Mouse (Mus musculus): Measurements from ENCODE around the gene Rasgrp2. TPM values are rescaled to one million over a fixed set of nuclear protein-coding genes. Genes with fewer than 3 reads are reported as not detected.

Rasgrp2 gene
- polyA plus RNA-seq, 1 experiment from 2014 or later: 217 TPM

- H3K9ac ChIP-seq (replicated peaks): no peak overlapping the region
- no peak overlapping the region for H3K4me3 ChIP-seq (replicated peaks)
- H3K27me3 ChIP-seq (replicated peaks): peaks cover 6% of the 10 kb centered on the region; the same call in 1 of the 2 replicates
- WGBS: 59% methylated on average over 7 of the region's 7 CpGs
- H3K4me1 ChIP-seq: peaks cover 89% of the 10 kb centered on the region
- no peak overlapping the region for H3K4me2 ChIP-seq
- no peaks in the 10 kb centered on the region for H3K36me3 ChIP-seq
- H3K27ac ChIP-seq (replicated peaks): no peak overlapping the region; the same call in 1 of the 2 replicates
- no peaks in the 10 kb centered on the region for H3K9me3 ChIP-seq (replicated peaks)
- no peak for ATAC-seq (ENCODE audit: low FRiP score)
These were observed 22.9 kb downstream of the Rasgrp2 start for GRCm38 (mm10) chr19:6422014-6422413.

GRCm38 (mm10) chr19:6423241-6423640 lies 24.1 kb downstream of the Rasgrp2 start:
- H3K4me1 ChIP-seq: peaks cover 89% of the 10 kb centered on the region
- no peak for ATAC-seq (ENCODE audit: low FRiP score)

DNA sequence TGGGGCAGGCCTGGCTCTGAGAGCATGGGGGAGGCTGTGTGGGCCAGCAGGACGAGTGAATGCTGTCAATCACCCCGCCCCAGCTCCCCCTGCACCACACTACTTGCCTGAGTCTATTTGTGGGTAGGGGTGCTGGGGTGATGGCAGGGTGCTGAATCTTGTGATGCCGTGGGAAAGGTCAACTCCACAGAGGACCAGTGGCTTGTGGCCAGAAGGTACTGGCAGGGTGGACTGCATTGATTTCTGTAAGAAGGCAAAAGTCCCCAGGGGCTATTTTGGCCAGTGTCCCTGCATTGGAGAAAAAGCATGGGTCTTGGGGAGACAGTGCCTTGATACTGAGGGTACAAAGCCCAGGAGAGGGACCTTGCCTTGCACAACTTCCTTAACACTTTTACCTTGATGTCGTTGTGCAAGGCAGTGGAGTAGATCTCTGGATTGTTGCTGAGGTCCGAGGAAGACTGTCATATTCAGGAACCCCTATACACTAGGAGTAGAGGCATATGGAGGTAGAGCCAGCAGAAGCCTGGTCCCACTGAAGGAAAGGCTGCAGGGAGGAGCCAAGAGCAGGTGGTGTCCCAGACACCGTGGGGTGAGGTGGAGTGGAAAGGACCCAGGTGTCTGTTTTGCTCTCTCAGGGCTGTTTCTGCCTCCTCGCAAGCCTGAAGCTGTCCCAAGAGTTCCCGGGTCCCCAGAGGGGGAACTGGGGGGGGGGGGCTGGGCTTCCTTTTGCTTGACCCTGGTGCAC lies 25.2 kb downstream of the Rasgrp2 start:
- Histone ChIP-seq H3K27ac (replicated peaks) (no peak overlapping the region), H3K36me3 (peaks cover 5% of the 10 kb centered on the region; the same call in 1 of the 2 replicates), H3K9me3 (replicated peaks) (no peaks in the 10 kb centered on the region), H3K4me1 (peaks cover 97% of the 10 kb centered on the region), H3K9ac (replicated peaks) (no peak overlapping the region), H3K4me2 (no peak overlapping the region), H3K27me3 (replicated peaks) (peaks cover 27% of the 10 kb centered on the region), H3K4me3 (replicated peaks) (no peak overlapping the region)
- no peak for ATAC-seq (ENCODE audit: low FRiP score)
- 52% methylated on average over 8 of the region's 8 CpGs for WGBS

More at GRCm38 (mm10) chr19:6423241-6423640, 24.1 kb downstream of the Rasgrp2 start:
- Histone ChIP-seq H3K27me3 (replicated peaks) (peaks cover 17% of the 10 kb centered on the region), H3K27ac (replicated peaks) (no peak overlapping the region), H3K4me3 (replicated peaks) (no peak overlapping the region), H3K9me3 (replicated peaks) (no peaks in the 10 kb centered on the region), H3K4me2 (no peak overlapping the region), H3K9ac (replicated peaks) (no peak overlapping the region), H3K36me3 (no peaks in the 10 kb centered on the region)
- 80% methylated on average over 16 of the region's 16 CpGs for WGBS

- H3K27ac ChIP-seq (replicated peaks): no peak overlapping the region
- H3K4me1 ChIP-seq: peaks cover 100% of the 10 kb centered on the region
- ATAC-seq (ENCODE audit: low FRiP score): no peak
- 0 out of 2 replicates have a peak overlapping the region, but pooled peaks have one; percentile 7 for H3K4me2 ChIP-seq
- H3K36me3 ChIP-seq: peaks cover 5% of the 10 kb centered on the region; the same call in 1 of the 2 replicates
- H3K9me3 ChIP-seq (replicated peaks): no peaks in the 10 kb centered on the region
- no peak overlapping the region for H3K9ac ChIP-seq (replicated peaks)
- H3K4me3 ChIP-seq (replicated peaks): no peak overlapping the region
- H3K27me3 ChIP-seq (replicated peaks): peaks cover 30% of the 10 kb centered on the region
- WGBS: 32% methylated on average over 5 of the region's 5 CpGs
These were observed 26.5 kb downstream of the Rasgrp2 start for GRCm38 (mm10) chr19:6425595-6425994.

DNA sequence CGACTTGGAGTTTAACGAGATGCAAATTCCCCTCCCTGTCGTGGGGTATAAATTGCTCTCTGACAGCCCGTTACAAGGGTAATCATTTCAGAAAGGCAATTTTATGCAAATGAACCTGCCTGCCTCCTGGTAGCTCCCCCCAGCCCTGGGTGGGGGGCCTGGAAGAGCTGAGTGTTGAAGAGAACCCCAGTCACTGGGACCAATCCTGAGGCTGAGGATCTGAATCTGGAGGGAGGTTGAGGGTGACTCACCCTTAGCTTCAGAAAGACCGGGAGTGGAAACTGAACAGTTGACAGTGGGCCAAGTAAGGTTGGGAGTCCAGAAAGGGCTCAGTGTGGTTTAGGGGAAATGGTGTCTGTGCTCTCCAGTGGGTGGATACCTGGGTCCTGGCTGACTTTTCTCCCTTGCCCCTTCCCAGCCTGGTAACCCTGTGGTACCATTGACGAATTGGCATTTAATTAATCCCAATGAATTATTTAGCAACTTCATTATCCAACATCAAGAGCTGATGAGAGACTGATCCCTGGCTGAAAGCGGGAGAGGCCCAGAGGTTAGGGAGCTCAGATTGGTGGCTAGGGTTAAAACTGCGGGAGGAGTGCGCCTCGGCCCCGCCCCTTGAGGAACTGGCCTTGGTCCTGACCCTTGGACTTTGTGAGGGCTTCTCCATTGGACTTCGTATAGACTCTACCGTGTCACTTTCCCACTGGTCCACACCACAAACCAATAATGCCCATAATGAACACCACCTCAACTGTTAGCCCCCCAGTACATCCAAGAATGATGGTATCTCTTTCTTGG lies 27.8 kb downstream of the Rasgrp2 start:
- Histone ChIP-seq H3K4me2 (peak overlapping the region; percentile 53), H3K27ac (replicated peaks) (peak overlapping the region; percentile 18; the same call in 1 of the 2 replicates), H3K9me3 (replicated peaks) (no peaks in the 10 kb centered on the region), H3K4me1 (peaks cover 95% of the 10 kb centered on the region), H3K27me3 (replicated peaks) (peaks cover 30% of the 10 kb centered on the region), H3K9ac (replicated peaks) (no peak overlapping the region), H3K36me3 (peaks cover 5% of the 10 kb centered on the region; the same call in 1 of the 2 replicates), H3K4me3 (replicated peaks) (no peak overlapping the region)
- WGBS: 11% methylated on average over 13 of the region's 13 CpGs
- peak; percentile 23; the same call in 1 of the 2 replicates for ATAC-seq (ENCODE audit: low FRiP score)

GRCm38 (mm10) chr19:6427653-6428434 lies 28.7 kb downstream of the Rasgrp2 start:
- WGBS: 1% methylated on average over 67 of the region's 94 CpGs
- H3K4me2 ChIP-seq: peak overlapping the region; percentile 53
- H3K4me1 ChIP-seq: peaks cover 90% of the 10 kb centered on the region
- ATAC-seq (ENCODE audit: low FRiP score): no peak; the same call in 1 of the 2 replicates
- H3K9me3 ChIP-seq (replicated peaks): no peaks in the 10 kb centered on the region
- peaks cover 30% of the 10 kb centered on the region for H3K27me3 ChIP-seq (replicated peaks)
- no peak overlapping the region for H3K27ac ChIP-seq (replicated peaks)
- peak overlapping the region; percentile 29 for H3K4me3 ChIP-seq (replicated peaks)
- H3K36me3 ChIP-seq: peaks cover 5% of the 10 kb centered on the region; the same call in 1 of the 2 replicates
- H3K9ac ChIP-seq (replicated peaks): 0 out of 2 replicates have a peak overlapping the region, but pooled peaks have one; percentile 18

GRCm38 (mm10) chr19:6428501-6429200 lies 29.5 kb downstream of the Rasgrp2 start:
- peak; percentile 30 for ATAC-seq (ENCODE audit: low FRiP score)
- 3% methylated on average over 60 of the region's 60 CpGs for WGBS

DNA sequence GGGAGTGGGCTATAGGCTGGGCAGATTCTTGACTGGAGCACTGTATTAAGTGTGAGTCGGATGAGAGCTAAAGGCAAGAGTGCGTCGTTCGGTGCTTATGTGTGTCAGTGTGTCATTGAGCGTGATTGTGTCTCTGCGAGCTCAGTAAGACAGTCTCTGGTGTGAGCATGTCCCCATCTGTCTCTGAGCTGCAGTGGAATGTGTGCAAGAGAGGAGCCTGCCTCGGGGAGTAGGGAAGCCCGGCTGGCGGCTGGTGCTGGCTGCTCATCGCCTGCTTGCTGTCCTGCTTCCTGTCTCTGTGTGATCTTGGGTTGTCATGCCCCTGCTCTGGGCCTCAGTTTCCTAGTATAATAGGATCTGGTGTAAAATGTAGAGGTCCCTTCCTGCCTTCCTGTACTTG lies 43.9 kb downstream of the Rasgrp2 start:
- Histone ChIP-seq H3K9me3 (replicated peaks) (no peaks in the 10 kb centered on the region), H3K36me3 (no peaks in the 10 kb centered on the region), H3K4me1 (peaks cover 78% of the 10 kb centered on the region), H3K4me2 (no peak overlapping the region), H3K4me3 (replicated peaks) (no peak overlapping the region), H3K27ac (replicated peaks) (peak overlapping the region; percentile 24; the same call in 1 of the 2 replicates), H3K27me3 (replicated peaks) (no peaks in the 10 kb centered on the region), H3K9ac (replicated peaks) (no peak overlapping the region)
- no peak for ATAC-seq (ENCODE audit: low FRiP score)
- WGBS: 49% methylated on average over 10 of the region's 10 CpGs

More at GRCm38 (mm10) chr19:6428501-6429200, 29.5 kb downstream of the Rasgrp2 start:
- Histone ChIP-seq H3K27me3 (replicated peaks) (peaks cover 30% of the 10 kb centered on the region), H3K36me3 (peaks cover 5% of the 10 kb centered on the region; the same call in 1 of the 2 replicates), H3K4me2 (peak overlapping the region; percentile 53), H3K4me1 (peaks cover 88% of the 10 kb centered on the region), H3K27ac (replicated peaks) (no peak overlapping the region), H3K9me3 (replicated peaks) (no peaks in the 10 kb centered on the region), H3K9ac (replicated peaks) (0 out of 2 replicates have a peak overlapping the region, but pooled peaks have one; percentile 11), H3K4me3 (replicated peaks) (peak overlapping the region; percentile 29)

- Histone ChIP-seq H3K36me3 (no peaks in the 10 kb centered on the region), H3K4me3 (replicated peaks) (0 out of 2 replicates have a peak overlapping the region, but pooled peaks have one; percentile 2), H3K27ac (replicated peaks) (peak overlapping the region; percentile 80), H3K9me3 (replicated peaks) (no peaks in the 10 kb centered on the region), H3K4me2 (peak overlapping the region; percentile 45), H3K27me3 (replicated peaks) (no peaks in the 10 kb centered on the region), H3K9ac (replicated peaks) (peak overlapping the region; percentile 21; the same call in 1 of the 2 replicates), H3K4me1 (peaks cover 77% of the 10 kb centered on the region)
- ATAC-seq (ENCODE audit: low FRiP score): peak; percentile 86
- 8% methylated on average over 10 of the region's 10 CpGs for WGBS
These were observed 46.8 kb downstream of the Rasgrp2 start for GRCm38 (mm10) chr19:6445761-6446423.
